Mouse (Mus musculus): Measurements from ENCODE around the gene Pitpnm3. TPM values are rescaled to one million over a fixed set of nuclear protein-coding genes. Genes with fewer than 3 reads are reported as not detected.
A peak's percentile ranks its signal among the peaks of the same experiment; 100 is the strongest.

The Pitpnm3 gene
- total and polyA plus RNA-seq, 2 experiments from 2014 or later: 3.2 to 14.0 TPM

GRCm38 (mm10) chr11:72037996-72038395, 97.6 kb downstream of the Pitpnm3 start:
- TF ChIP-seq CTCF (IDR thresholded peaks at IDR 0.05; ENCODE audit: low read depth): peak; percentile 91
- H3K27me3 ChIP-seq (ENCODE audit: insufficient read depth, low read length): no peaks in the 10 kb centered on the region
- no peak overlapping the region for H3K4me2 ChIP-seq (ENCODE audit: low read depth)
- H3K36me3 ChIP-seq (ENCODE audit: insufficient read depth): no peaks in the 10 kb centered on the region
- DNase-seq: peak; percentile 94
- no peak overlapping the region for H3K4me3 ChIP-seq (ENCODE audit: low read depth, low read length)
- no peaks in the 10 kb centered on the region for H3K9me3 ChIP-seq (ENCODE audit: low read length)
- peak; percentile 15; the same call in 1 of the 2 replicates for ATAC-seq
- peaks cover 16% of the 10 kb centered on the region for H3K4me1 ChIP-seq (ENCODE audit: insufficient read depth)
- H3K27ac ChIP-seq (ENCODE audit: low read depth, low read length): no peak overlapping the region
- no peak overlapping the region for H3K9ac ChIP-seq
- WGBS: 0% methylated on average over 4 of the region's 4 CpGs

- TF ChIP-seq CTCF (IDR thresholded peaks at IDR 0.05; ENCODE audit: low read depth): no peak
- DNase-seq (no peak), ATAC-seq (no peak)
- Histone ChIP-seq H3K9me3 (ENCODE audit: low read length) (no peaks in the 10 kb centered on the region), H3K27me3 (ENCODE audit: insufficient read depth, low read length) (no peaks in the 10 kb centered on the region), H3K4me2 (ENCODE audit: low read depth) (no peak within 1 kb of the TSS), H3K4me3 (ENCODE audit: low read depth, low read length) (no peak within 1 kb of the TSS), H3K36me3 (ENCODE audit: insufficient read depth) (no peaks in the 10 kb centered on the region), H3K9ac (no peak within 1 kb of the TSS), H3K27ac (ENCODE audit: low read depth, low read length) (no peak within 1 kb of the TSS), H3K4me1 (ENCODE audit: insufficient read depth) (0 out of 2 replicates have a peak, but pooled peaks cover 11% of the 10 kb centered on the region)
- WGBS: 72% methylated on average over 4 of the region's 4 CpGs
These were observed 98.2 kb downstream of the Pitpnm3 start, which contains the start of gene Aipl1 for GRCm38 (mm10) chr11:72037409-72037808. Aipl1 (minus strand) TSS chr11:72037509.

GRCm38 (mm10) chr11:72032589-72032988, 103.0 kb downstream of the Pitpnm3 start:
- H3K4me2 ChIP-seq (ENCODE audit: low read depth): no peak overlapping the region
- ATAC-seq: no peak
- WGBS: 87% methylated on average over 3 of the region's 3 CpGs
- no peaks in the 10 kb centered on the region for H3K9me3 ChIP-seq (ENCODE audit: low read length)
- DNase-seq: no peak
- H3K4me1 ChIP-seq (ENCODE audit: insufficient read depth): no peaks in the 10 kb centered on the region
- H3K36me3 ChIP-seq (ENCODE audit: insufficient read depth): no peaks in the 10 kb centered on the region
- H3K27ac ChIP-seq (ENCODE audit: low read depth, low read length): no peak overlapping the region
- no peaks in the 10 kb centered on the region for H3K27me3 ChIP-seq (ENCODE audit: insufficient read depth, low read length)
- H3K4me3 ChIP-seq (ENCODE audit: low read depth, low read length): no peak overlapping the region
- H3K9ac ChIP-seq: no peak overlapping the region
- TF ChIP-seq CTCF (IDR thresholded peaks at IDR 0.05; ENCODE audit: low read depth): no peak

DNA sequence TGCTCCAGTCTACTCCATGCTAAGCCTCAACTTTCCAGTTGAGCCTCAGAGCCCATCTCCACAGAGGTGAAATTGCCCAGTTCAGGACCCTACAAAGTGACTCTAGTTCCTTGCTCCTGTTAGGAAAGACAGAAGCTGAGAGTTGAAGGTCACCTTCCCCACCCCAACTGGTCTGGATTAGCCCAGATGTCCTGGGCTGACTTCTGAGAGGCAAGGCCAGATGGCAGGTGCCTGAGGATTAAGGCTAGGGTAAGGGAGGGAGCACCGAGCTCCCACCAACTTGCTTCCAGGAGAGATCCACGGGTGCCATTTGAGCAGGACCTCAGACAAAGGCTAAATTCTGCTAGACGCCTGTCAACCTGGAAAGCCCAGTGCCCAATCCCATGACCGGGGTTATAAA, 103.5 kb downstream of the Pitpnm3 start:
- no peak for TF ChIP-seq CTCF (IDR thresholded peaks at IDR 0.05; ENCODE audit: low read depth)
- H3K27ac ChIP-seq (ENCODE audit: low read depth, low read length): no peak overlapping the region
- no peak overlapping the region for H3K4me2 ChIP-seq (ENCODE audit: low read depth)
- no peak overlapping the region for H3K4me3 ChIP-seq (ENCODE audit: low read depth, low read length)
- H3K4me1 ChIP-seq (ENCODE audit: insufficient read depth): no peaks in the 10 kb centered on the region
- ATAC-seq (no peak), DNase-seq (no peak)
- no peaks in the 10 kb centered on the region for H3K9me3 ChIP-seq (ENCODE audit: low read length)
- no peaks in the 10 kb centered on the region for H3K36me3 ChIP-seq (ENCODE audit: insufficient read depth)
- H3K27me3 ChIP-seq (ENCODE audit: insufficient read depth, low read length): no peaks in the 10 kb centered on the region
- no peak overlapping the region for H3K9ac ChIP-seq
- 79% methylated on average over 4 of the region's 4 CpGs for WGBS

GRCm38 (mm10) chr11:72031353-72031752, 104.2 kb downstream of the Pitpnm3 start:
- no peak overlapping the region for H3K4me3 ChIP-seq (ENCODE audit: low read depth, low read length)
- H3K4me1 ChIP-seq (ENCODE audit: insufficient read depth): no peaks in the 10 kb centered on the region
- H3K4me2 ChIP-seq (ENCODE audit: low read depth): no peak overlapping the region
- H3K27ac ChIP-seq (ENCODE audit: low read depth, low read length): no peak overlapping the region
- DNase-seq: no peak
- no peaks in the 10 kb centered on the region for H3K36me3 ChIP-seq (ENCODE audit: insufficient read depth)
- no peaks in the 10 kb centered on the region for H3K9me3 ChIP-seq (ENCODE audit: low read length)
- H3K27me3 ChIP-seq (ENCODE audit: insufficient read depth, low read length): no peaks in the 10 kb centered on the region
- TF ChIP-seq CTCF (IDR thresholded peaks at IDR 0.05; ENCODE audit: low read depth): no peak
- no peak for ATAC-seq
- no peak overlapping the region for H3K9ac ChIP-seq
- WGBS: 92% methylated on average over 7 of the region's 7 CpGs

- Histone ChIP-seq H3K4me3 (ENCODE audit: low read depth, low read length) (no peak overlapping the region), H3K9me3 (ENCODE audit: low read length) (no peaks in the 10 kb centered on the region), H3K27me3 (ENCODE audit: insufficient read depth, low read length) (no peaks in the 10 kb centered on the region), H3K9ac (no peak overlapping the region), H3K27ac (ENCODE audit: low read depth, low read length) (no peak overlapping the region), H3K4me1 (ENCODE audit: insufficient read depth) (no peaks in the 10 kb centered on the region), H3K4me2 (ENCODE audit: low read depth) (no peak overlapping the region), H3K36me3 (ENCODE audit: insufficient read depth) (no peaks in the 10 kb centered on the region)
- WGBS: 20% methylated on average over 23 of the region's 23 CpGs
- DNase-seq: peak; percentile 74
- TF ChIP-seq CTCF (IDR thresholded peaks at IDR 0.05; ENCODE audit: low read depth): peak; percentile 83
- peak; percentile 59 for ATAC-seq
These were observed 106.4 kb downstream of the Pitpnm3 start for GRCm38 (mm10) chr11:72029143-72029542.

- 85% methylated on average over 9 of the region's 9 CpGs for WGBS
- Histone ChIP-seq H3K4me3 (ENCODE audit: low read depth, low read length) (no peak overlapping the region), H3K36me3 (ENCODE audit: insufficient read depth) (no peaks in the 10 kb centered on the region), H3K27ac (ENCODE audit: low read depth, low read length) (no peak overlapping the region), H3K4me1 (ENCODE audit: insufficient read depth) (peaks cover 7% of the 10 kb centered on the region; the same call in 1 of the 2 replicates), H3K9ac (no peak overlapping the region), H3K9me3 (ENCODE audit: low read length) (no peaks in the 10 kb centered on the region), H3K27me3 (ENCODE audit: insufficient read depth, low read length) (no peaks in the 10 kb centered on the region), H3K4me2 (ENCODE audit: low read depth) (no peak overlapping the region)
- ATAC-seq: no peak
- TF ChIP-seq CTCF (IDR thresholded peaks at IDR 0.05; ENCODE audit: low read depth): no peak
- no peak for DNase-seq
These were observed 107.7 kb downstream of the Pitpnm3 start for GRCm38 (mm10) chr11:72027836-72028235.
